Mouse (Mus musculus) hematopoietic stem cell, adult 5-6 weeks (primary cell): ENCODE measurements around the gene Gtpbp4. TPM values are rescaled to one million over a fixed set of nuclear protein-coding genes. Genes with fewer than 3 reads are reported as not detected.
"Not testable (repeated sequence)": the region's sequence is repeated elsewhere in the genome, so short reads cannot be mapped to it uniquely, and the experiment has no call there.

Source experiments
- ATAC-seq, 2 experiments: fragments of 125-278 bp in 1 of 2; replicated peaks in 1 of 2; 2 replicates each; pipeline ENCODE4 v1.8.0; 2016 to 2017; ENCODE audit warnings: inconsistent platforms in 2 of 2, mild to moderate bottlenecking in 2 of 2, moderate number of reproducible peaks in 2 of 2, low read depth in 1 of 2, moderate TSS enrichment in 1 of 2; ENCODE audit not compliant: low FRiP score in 2 of 2, poor library complexity in 2 of 2, severe bottlenecking in 2 of 2, insufficient read depth in 1 of 2, low TSS enrichment in 1 of 2
- total RNA-seq: library from RNA; stranded (forward); fragments of 172-1452, 232-1000 nt; gene quantifications from 2 replicates; pipeline ENCODE4 v1.2.3, GENCODE M21; 2017

Gene Gtpbp4
- total RNA-seq, 1 experiment from 2014 or later = 139 TPM

DNA sequence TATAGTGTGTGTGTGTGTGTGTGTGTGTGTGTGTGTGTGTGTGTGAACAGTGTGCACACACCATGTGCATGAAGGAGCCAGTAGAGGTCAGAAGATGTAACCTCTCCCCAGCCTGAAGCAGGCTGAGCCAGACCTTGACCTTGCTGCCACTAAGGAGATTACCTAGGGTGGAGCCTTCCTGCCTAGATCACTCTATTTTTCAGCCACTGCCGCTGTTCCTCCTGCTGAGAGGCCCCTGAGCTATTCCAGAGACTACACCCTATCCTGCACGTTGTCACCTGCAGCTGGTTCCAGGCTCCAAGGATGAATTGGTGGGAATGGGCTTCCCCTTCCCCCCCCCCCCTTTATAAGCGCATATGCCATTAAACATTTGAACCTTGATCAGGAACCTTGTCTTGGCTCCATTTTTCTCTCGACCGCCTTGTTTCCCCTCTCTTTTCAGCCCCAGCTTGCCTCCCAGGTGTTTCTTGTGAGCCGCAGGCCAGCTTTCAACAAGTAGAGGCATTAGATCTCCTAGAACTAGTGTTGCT, 58.2 kb downstream of the Gtpbp4 start:
- not testable (repeated sequence) for ATAC-seq

DNA sequence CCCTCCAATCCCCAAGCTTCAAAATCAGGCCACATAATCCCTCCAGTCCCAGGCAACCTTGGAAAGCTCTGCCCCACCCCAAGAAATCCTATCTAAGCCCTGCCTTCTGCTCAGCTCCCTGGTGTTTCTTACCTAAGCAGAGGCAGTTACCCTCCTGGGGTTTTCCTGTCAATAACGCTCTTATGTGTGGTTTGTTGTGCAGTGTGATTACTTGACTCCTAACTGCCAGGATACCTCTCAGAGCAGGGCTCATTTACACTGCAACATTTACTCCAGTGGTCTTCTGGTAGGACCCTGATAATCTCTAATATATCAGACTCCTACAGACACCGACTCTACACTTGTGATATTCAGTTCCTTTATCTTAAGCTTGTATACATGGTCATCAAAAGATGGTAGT, 62.4 kb downstream of the Gtpbp4 start:
- no peak for ATAC-seq

Other genes starting within 250 kb of the Gtpbp4 start
- gene Wdr37, start 124.2 kb downstream of the Gtpbp4 start, total RNA-seq = 28.1 and 30.2 TPM in 2 replicates
- gene Idi1, start 110.6 kb downstream of the Gtpbp4 start, total RNA-seq = 39.5 and 68.1 TPM in 2 replicates
- not detected in 2 replicates for gene Gm9745, start 47.9 kb downstream of the Gtpbp4 start, total RNA-seq
- not detected in 2 replicates for gene Idi2, start 43.2 kb downstream of the Gtpbp4 start, total RNA-seq
- gene Larp4b, start 97.8 kb upstream of the Gtpbp4 start, total RNA-seq = 76.5 and 95.2 TPM in 2 replicates